Mouse (Mus musculus) embryonic fibroblast, embryonic 13.5 days (primary cell): ENCODE measurements around the gene Rcc2.

Source experiments
- CTCF ChIP-seq: IDR thresholded peaks from 2 replicates; pipeline ENCODE4 v1.5.1; 2011; ENCODE audit warnings: mild to moderate bottlenecking, control low read depth, low read length, moderate library complexity, borderline replicate concordance; ENCODE audit not compliant: insufficient read depth
- POLR2A ChIP-seq: IDR thresholded peaks from 2 replicates; pipeline ENCODE4 v1.6.1; 2011; ENCODE audit warnings: low read depth, mild to moderate bottlenecking, control low read depth, low read length, moderate library complexity

- no peak for TF ChIP-seq POLR2A
- TF ChIP-seq CTCF: no peak
These were observed 40.3 kb downstream of the Rcc2 start for GRCm38 (mm10) chr4:140740655-140741054.
